Mouse (Mus musculus): ENCODE measurements around the gene 1700006A11Rik.
"Not testable (repeated sequence)": the region's sequence is repeated elsewhere in the genome, so short reads cannot be mapped to it uniquely, and the experiment has no call there.

Gene 1700006A11Rik

GRCm38 (mm10) chr3:124425940-124426339 is at the start of gene 1700006A11Rik:
Gene 1700006A11Rik, minus strand, starts transcription at chr3:124426040.
- in situ Hi-C loops (cut with MboI, MseI): no loop called here

- in situ Hi-C loops (cut with MboI, MseI): not testable (repeated sequence)
Measured at GRCm38 (mm10) chr3:124474291-124474690, 48.5 kb upstream of the 1700006A11Rik start.

GRCm38 (mm10) chr3:124466102-124466730 is 40.4 kb upstream of the 1700006A11Rik start:
- in situ Hi-C loops (cut with MboI, MseI): no loop called here

- in situ Hi-C loops (cut with MboI, MseI): no loop called here
Measured at GRCm38 (mm10) chr3:124392201-124392600, 33.6 kb downstream of the 1700006A11Rik start.

GRCm38 (mm10) chr3:124390101-124390500 is 35.7 kb downstream of the 1700006A11Rik start:
- in situ Hi-C loops (cut with MboI, MseI): no loop called here

- in situ Hi-C loops (cut with MboI, MseI): no loop called here
Measured at GRCm38 (mm10) chr3:124389650-124390049, 36.2 kb downstream of the 1700006A11Rik start.

GRCm38 (mm10) chr3:124385377-124385776 is 40.5 kb downstream of the 1700006A11Rik start:
- in situ Hi-C loops (cut with MboI, MseI): not testable (repeated sequence)

GRCm38 (mm10) chr3:124372031-124372430 is 53.8 kb downstream of the 1700006A11Rik start:
- in situ Hi-C loops (cut with MboI, MseI): no loop called here

- in situ Hi-C loops (cut with MboI, MseI): no loop called here
Measured at GRCm38 (mm10) chr3:124357533-124357932, 68.3 kb downstream of the 1700006A11Rik start.
